Mouse (Mus musculus): ENCODE measurements around the gene Rps7.

Rps7 gene

DNA sequence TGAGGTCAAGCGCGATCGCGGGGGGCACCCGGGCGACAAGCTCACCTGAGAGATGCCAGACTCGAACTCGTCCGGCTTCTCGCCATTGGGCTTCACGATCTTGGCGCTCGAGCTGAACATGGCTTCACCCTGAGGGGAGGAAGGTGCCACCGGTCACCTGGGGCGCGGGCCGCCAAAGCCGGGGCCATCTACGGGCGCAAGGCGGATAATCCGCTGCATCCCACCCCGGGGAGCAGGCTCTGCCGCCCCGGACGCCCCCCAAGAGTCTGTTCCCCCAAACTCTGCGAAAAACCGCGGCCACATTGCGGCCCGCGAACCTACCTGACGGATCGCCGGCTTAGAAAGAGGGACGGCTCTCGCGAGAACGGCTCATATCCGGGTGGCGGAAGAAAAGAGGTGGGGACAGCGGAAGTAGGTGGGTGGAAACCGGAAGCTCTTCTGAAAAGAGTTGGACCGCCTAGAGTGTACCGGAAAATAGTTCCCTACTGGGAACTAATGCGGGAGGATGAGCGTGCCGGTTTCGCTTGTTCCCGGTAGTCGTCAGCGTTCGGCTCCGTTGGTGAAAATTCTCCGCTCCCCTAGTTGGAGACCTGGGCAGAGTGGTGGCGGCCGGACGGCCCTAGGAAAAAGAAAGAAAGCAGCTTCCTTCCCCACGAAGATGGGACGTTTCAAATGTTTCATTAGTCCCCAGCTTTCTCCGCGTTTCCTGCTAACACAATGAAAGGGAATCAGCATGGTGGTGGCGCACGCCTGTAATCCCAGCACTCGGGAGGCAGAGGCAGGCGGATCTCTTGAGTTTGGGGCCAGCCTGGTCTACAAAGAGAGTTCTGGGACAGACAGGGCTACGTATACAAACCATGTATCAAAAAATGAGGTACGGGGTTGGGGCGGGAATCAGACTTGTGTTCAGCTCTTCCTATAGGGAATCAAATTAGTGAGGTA, at the start of gene Rps7:
TSS of gene Rps7 (minus strand) at position 419 of the 942 bp plus-strand sequence.
- DNase-seq (ENCODE audit: low spot score) = peak; percentile 91

DNA sequence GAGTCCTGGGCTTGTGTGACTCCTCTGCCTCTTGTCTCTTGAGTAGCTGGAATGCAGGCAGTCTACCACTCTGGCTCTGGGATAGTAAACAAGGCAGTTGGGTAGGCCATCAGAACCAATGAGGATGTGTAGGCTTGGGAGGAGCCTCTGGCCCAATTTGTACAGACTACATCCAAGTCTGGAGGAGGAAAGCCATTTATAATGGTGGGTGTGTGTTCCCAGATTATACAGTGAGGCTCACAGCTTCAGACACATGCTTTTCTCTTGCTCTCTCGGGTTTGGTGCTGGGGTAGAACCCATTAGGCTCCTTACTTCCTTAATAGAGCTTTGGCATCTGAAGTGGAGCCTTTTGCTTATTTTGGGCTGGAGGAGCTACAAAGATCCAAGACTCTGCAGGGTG, 48.9 kb upstream of the Rps7 start:
- DNase-seq (ENCODE audit: low spot score) = no peak

DNA sequence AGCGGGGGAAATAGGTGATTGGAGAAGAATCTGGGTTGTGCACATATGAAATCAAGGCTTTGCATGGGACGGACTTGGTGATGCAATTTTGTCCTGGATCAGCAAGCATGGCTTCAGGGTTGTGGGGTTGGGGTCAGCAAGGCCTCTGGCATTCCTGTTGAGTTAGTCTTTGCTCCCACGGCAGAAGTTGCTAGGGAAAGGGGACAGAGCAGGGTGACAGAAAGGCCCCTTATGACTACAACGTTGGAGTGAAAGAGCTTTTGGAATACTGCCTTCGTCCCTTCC, 40.1 kb upstream of the Rps7 start:
- DNase-seq (ENCODE audit: low spot score) = no peak

DNA sequence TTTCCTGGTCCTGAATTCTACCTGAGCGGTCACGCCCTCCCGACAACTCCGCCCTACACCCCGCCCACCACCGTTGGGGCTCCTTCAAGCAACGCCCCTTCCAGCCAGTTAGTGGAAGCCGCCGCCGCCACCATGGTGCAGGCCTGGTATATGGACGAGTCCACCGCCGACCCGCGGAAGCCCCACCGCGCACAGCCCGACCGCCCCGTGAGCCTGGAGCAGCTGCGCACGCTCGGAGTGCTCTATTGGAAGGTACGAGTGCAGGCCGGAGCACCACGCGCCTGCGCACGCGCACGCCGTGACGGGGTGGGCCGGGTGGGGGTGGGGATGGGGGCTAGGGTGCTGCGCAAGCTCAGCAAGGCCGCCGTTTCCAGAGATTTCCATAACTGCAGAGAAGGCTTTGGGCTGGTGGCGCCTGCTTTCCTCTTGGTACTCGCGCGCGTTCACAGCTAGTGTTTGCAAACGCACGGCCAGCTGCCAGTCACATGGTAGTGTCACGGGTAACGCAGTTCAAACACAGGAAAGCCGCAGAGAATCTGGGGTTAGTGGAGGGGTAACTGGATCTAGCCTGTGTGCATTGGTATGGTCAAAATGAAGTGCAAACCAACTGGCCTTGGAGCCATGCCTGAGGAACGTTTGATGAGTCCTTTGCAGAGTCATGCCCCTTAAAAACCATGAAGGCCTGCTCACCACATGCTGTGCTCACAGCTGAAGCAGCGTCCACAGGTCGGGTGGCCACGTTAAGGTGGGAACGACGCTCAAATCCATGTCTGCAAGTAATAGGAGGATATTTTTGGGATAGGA, 39.6 kb upstream of the Rps7 start, which contains the start of gene Adi1:
TSS of gene Adi1 (plus strand) at position 111 of the 804 bp plus-strand sequence.
- DNase-seq (ENCODE audit: low spot score) = peak; percentile 74

DNA sequence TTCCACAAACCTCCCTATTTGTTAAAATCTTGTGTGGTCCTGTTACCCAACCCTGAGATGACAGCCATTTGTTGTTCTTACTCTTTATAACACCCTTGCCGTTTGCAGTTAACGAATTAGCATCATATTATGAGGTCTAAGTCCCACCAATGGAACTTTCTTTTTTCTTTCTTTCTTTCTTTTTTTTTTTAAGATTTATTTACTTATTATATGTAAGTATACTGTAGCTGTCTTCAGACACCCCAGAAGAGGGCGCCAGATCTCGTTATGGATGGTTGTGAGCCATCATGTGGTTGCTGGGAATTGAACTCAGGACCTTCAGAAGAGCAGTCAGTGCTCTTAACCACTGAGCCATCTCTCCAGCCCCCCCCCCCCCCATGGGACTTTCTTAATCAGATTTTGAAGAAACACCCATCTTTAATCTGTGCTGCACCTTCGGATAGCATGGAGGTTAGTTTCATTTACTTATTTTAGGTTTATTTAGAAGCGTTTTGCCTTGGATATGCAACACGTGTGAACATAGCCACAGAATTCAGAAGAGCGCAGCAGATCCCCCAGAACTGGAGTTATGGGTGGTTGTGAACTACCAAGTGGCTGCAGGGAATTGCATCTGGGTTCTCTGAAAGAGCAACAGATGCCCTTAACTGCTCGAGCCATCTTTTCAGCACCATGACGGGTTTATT, 38.4 kb upstream of the Rps7 start:
- DNase-seq (ENCODE audit: low spot score) = no peak

DNA sequence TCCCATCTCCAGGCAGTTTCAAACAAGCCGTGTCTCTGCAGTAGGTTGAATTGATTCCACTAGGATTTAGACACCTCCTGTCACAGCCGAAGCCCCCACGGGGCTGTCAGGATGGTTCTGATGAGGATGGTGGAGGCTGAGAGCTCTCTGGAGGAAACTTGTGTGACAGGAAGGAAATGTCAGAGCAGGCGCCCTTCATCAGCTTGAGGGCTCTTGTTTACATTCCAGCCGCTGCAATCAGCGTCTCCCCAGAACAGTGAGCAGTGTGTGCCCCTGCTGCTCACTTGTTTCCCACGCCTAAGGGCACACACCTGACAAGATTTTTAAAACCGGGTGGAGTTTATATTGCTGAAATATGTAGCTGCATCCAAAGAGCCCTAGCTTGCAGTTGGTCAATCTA, 31.5 kb upstream of the Rps7 start:
- no peak for DNase-seq (ENCODE audit: low spot score)

DNA sequence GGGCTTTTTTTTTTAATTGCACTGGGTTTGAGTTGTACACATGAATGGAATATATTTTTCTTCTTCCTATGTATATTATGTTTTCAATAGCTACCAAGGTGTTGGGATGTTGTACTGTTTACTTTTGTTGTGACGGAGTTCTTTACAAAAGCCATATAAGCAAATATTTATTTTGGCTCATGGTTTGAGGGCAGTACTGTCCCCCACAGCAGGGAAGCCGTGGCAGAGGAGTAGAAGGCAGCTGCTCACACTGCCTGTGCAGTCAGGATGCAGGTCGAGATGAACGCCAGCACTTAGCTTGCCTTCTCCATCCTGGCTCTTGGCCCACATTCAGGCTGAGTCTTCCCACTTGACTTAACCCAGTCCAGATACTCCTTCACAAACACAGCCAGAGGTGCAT, 31.0 kb upstream of the Rps7 start:
- DNase-seq (ENCODE audit: low spot score) = no peak

DNA sequence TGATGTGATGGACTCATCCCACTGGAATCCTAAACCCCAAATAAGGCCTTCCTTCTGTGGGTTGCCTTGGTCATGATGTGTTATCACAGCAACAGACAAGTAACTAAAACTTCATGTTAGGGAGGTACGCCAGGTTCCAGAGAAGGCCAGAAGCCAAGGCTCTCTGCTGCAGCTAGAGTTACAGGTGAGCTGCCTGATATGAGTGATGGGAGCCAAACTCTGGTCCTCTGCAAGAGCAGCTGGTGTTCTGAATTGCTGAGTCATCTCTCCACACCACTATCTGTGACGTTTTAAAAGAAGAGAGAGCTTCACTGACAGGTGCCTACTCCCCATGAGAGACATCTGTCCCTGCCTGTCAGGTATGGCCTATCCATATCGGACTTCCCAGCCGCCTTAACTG, 26.9 kb upstream of the Rps7 start:
- DNase-seq (ENCODE audit: low spot score) = no peak

DNA sequence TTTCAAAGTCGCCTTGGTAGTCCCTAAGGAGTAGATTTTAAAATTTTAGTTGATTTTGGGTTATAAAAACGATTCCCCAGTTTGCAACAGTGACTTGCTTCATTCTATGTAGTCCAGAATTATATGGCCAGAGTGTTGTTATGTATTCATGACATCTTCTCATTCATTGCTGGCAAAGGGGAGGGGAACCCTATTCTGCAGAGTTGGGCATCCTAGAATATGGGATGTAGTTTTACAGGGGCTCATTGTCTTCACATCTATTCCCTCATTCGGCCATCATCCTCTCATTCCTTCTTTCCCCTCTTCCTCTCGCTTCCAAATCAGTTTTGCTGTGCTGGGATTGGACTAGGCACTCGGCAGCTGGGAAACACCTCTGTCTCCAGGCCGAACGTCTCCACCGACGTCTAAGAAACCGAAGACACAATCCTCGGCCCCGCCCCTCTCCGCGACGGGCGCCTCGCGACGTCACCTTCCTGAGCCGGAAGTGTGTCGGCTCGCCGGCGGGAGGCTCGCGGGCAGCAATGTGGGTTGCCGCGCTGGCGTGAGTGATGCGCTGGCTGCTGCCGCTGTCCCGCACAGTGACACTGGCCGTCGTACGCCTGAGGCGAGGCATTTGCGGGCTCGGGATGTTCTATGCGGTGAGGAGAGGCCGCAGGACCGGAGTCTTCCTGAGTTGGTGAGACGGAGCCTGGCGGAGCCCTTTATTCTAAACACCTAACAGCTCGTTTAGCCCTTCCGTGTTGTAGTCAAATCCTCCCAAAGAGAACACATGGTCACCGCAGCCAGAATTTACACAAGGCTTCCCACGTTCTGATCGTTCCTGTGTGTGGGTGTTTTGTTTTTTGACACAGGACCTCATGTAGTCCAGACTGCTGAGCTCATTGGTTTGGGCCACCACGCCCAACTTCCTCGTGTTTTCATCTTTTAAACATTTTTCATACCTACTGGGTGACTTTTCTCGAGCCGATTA, 13.7 kb upstream of the Rps7 start, which contains the start of gene Rnaseh1:
TSS of gene Rnaseh1 (plus strand) at position 462 of the 970 bp plus-strand sequence.
- DNase-seq (ENCODE audit: low spot score) = peak; percentile 85

DNA sequence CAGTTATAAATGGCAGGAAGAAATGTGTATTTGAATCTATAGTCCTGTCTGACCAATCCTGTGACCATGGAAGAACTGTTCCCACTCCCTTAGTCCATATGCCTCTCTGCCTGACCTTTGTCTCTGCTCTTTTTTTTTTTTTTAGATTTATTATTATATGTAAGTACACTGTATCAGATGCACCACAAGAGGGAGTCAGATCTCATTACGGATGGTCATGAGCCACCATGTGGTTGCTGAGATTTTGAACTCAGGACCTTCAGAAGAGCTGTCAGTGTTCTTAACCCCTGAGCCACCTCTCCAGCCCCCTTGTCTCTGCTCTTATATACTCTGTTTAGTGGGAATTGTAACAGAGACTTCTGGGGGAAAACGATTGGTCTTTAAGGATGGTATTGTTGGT, 3.0 kb upstream of the Rps7 start:
- DNase-seq (ENCODE audit: low spot score) = no peak

DNA sequence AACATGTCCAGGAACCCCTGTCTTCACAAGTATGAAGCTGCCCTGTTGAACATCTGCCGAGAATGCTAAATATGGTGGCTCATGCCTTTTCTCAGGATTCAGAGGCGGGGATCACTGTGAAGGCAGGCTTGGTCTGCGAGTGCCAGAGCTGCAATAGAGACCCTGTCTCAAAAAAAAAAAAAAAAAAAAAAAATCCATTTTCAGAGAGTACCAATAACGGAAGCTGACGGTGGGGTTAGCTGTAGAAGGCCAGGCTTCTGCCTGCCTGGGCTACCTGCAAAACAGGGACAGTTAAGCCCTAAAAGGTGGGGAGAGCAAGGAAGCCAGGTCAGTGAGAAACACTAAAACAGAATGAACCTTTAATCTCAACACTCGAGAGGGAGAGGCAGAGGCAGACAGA, 790 bp upstream of the Rps7 start:
- no peak for DNase-seq (ENCODE audit: low spot score)

DNA sequence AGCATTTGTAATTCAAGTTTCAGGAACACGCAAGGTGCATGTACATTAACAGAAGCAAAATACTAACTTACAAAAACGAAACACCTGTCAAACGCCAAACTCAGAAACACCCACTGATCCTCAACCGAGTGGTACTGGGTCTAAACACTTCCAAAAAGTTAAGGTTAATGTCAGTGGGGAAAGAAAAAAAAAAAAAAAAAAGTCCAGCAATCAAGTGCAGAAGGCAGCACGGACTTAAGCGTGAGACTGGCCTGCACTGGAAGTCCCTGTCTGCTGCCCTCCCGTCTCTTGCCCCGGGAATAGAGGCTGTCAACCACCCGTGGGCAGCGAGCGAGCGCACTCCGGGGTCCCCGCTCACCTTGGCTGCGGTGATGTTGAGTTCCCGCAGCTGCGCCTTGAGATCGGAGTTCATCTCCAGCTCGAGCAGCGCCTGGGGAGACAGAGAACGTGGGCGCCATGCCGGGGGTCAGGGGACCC, 657 bp downstream of the Rps7 start:
- no peak for DNase-seq (ENCODE audit: low spot score)

DNA sequence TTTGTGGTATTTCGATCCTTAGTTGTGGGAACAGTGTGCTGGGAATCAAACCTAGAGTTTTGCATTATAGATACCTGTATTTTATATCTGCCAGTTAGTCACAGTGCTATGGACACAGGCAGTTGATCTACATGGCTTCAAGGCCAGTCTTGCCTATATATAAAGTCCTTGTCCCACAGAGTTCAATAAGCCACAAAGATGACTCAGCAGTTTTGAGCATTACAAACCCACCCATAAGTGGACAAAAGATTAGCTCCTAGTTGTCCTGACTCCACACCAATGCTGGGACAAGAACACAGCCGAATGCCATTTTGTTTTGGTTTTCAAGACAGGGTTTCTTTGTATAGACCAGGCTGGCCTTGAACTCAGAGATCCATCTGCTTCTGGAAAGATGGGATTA, 7.3 kb downstream of the Rps7 start:
- no peak for DNase-seq (ENCODE audit: low spot score)

DNA sequence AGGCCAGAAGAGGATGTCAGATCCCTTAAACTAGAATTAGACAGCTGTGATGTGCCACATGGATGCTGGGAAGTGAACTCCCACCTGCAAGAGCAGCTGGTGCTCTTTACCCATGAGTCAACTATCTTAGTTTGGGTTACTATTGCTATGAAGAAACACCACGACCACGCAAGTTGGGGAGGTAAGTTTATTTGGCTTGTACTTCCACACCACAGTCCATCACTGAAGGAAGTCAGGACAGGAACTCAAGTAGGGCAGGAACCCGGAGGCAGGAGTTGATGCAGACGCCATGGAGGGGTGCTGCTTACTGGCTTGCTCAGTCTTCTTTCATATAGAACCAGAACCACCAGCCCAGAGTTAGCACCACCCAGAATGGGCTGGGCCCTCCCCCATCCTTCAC, 8.7 kb downstream of the Rps7 start:
- no peak for DNase-seq (ENCODE audit: low spot score)

DNA sequence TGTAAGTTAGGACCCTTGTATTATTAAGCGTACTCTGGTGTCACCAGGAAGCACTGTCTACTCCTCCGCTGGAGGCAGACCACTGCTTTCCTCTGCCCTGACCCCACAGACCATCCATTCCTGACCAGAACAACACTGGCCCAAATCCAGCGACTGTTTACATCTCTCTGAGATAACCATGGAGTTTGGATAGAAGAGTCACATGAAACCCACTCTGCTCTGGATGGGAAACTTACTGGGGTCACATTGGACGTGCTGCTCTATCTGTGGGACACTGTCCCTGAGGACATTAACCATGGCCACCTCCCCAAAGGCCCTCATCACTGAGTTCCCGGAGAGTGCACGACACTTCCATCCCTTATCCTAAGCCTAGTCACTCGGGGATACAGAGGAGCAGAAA, 10.3 kb downstream of the Rps7 start:
- DNase-seq (ENCODE audit: low spot score) = no peak

DNA sequence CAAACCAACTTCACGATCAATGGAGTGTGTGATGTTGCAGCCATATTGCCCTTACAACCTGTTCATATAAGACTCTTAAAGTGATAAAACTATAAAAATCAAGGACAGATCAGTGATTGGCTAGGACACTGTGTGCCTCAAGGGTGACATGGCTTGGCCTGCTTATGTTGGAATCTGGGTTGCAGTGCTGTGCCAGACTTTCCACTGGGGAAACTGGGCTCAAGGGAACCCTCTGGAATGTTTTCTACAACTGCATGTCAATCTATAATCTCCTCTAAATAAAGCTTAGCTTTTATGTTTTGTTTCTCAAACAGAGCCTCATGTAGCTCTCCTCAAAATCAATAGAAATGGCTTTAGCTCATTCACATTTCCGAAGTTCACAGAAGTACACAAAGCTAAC, 11.5 kb downstream of the Rps7 start:
- DNase-seq (ENCODE audit: low spot score) = no peak

DNA sequence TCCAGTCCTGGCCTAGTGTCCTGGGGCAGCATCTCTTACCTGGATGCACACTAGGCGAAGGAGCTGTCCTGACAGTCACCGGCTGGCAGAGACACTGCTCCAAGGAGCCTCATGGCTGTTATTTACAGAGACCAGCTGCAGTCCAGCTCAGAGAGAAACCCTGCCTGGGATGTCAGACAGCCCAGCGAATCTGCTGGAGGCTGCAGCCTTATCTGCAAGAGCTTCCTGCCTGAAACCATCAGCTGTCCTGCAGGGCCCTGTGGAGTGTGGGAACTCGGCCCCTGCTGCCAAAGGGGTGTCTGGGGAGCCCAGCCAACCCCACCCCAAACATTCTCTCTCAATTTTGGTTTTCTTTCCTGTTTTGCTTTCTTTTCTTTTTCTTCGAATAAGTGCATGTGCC, 12.6 kb downstream of the Rps7 start, which contains the start of gene Colec11:
TSS of gene Colec11 (minus strand) at position 183 of the 400 bp plus-strand sequence.
- DNase-seq (ENCODE audit: low spot score) = no peak

DNA sequence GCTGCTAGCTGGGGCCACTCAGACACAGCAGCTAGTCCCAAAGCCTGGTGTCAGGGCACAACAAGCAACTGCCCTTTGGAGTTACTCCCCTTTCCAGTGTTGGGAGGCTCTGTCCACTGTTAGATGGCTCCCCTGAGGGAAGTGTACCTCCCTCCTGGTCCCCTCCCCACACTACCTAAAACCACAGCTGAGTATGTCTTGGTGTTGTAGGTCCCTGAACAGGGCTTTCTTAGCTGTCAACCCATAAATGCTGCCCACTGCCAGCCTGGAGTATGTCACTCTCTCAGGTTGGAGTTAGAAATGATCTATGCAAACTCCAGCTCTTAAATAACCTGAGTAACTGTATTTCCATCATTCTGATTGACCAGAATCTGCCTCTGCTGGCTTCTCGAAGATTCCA, 13.1 kb downstream of the Rps7 start:
- no peak for DNase-seq (ENCODE audit: low spot score)

DNA sequence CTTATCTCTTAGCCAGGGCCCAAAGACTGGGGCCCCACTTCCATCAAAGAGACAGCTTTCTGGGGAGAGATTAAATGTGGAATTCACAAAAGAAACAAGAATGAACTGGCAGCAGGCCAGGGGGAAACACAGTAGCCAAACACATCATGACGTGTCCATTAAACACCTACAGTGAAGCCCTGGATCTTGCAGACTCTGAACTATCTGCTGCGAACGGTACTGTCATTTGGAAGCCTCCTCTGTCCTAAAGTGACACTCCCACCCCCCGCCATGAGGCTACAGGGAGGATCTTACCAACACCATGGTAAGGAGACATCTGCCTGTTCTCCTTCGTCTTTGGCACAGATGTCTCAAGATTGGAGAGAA, 13.6 kb downstream of the Rps7 start:
- DNase-seq (ENCODE audit: low spot score) = no peak

DNA sequence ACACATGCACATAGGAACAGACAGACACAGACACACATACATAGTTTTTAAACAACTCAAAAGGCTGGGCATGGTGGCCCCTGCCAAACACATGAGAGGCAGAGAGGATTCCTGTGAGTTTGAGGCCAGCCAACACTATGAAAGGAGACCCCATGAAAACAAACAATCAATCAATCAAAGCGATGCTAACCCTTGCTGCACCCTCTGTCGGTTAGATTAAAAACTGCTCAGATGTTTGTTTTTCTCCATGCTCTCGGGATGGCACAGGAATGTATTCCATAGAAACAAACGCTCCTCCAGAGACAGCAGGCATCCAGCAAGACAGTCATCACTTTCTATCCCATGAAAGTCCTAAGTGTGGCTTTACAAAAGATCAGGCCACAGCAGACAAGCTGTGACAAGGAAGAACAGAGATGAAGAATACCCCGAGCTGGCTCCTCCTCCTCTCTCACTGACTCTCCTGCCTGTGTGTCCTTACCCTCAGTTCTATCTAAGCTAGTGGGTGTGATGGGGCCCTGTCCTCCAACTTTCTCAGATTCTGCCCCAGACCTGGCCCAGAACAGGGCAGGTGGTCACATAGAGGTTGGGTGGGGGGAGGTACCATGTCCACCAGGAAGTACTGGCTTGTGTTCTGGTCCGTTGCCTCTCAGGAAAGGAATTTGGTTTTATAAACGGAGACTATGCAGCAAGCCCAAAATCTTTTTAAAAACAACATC, 14.1 kb downstream of the Rps7 start:
- DNase-seq (ENCODE audit: low spot score) = no peak

DNA sequence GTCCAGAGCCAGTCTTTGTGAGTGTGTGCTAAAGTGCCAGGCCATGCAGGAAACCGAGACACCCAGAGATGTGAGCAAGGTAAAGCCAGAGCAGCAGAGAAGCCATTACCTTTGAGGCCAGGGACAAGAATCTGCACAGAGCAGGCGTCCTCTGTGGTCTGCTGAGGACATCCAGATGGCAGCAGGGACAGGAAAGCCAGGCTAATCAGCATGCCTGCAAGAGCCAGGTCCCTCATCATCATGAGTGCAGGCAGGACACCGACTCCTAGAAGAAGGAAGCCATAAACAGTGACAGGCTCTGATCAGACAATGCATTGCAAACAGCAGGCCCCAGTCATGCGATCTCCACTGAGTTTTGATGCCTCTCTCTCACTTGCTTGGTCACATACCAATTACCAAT, 18.5 kb downstream of the Rps7 start:
- DNase-seq (ENCODE audit: low spot score) = no peak

Measured in ovary, postnatal 14 days (tissue).